Mouse (Mus musculus) frontal cortex, adult (tissue): ENCODE data around the gene Slc12a6.
"Not testable (repeated sequence)": the region's sequence is repeated elsewhere in the genome, so short reads cannot be mapped to it uniquely, and the experiment has no call there.

Experiments used
- ATAC-seq: cut with Nextera tagmentation; 2 replicates; pipeline ENCODE4 v1.9.2; 2017; ENCODE audit warnings: mild to moderate bottlenecking, moderate library complexity, mixed read lengths; ENCODE audit not compliant: low TSS enrichment

Slc12a6 gene

DNA sequence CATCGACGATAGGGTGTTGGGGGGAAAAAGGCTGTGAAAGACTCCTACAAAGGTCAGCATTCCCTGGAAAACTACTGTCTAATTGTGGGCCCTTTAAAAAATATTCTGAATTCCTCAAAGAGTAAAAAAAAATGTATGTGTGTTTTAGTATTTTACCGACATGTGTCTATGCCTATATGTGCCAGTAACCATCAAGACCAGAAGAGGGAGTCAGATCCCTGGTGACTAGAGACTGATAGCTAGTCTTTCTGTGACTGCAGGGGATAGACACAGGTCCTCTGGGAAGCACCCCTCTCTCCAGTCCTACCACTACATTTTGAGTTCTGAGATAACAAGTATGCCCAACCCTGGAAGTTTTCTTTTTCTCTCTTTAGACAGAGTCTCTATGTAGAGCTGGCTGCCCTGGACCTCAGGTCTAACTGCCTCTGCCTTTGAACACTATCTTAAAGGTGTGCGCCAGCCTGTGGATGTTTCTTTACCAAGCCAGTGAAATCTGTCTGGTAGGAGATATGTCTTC is 2.8 kb upstream of the Slc12a6 start:
- ATAC-seq: no peak

DNA sequence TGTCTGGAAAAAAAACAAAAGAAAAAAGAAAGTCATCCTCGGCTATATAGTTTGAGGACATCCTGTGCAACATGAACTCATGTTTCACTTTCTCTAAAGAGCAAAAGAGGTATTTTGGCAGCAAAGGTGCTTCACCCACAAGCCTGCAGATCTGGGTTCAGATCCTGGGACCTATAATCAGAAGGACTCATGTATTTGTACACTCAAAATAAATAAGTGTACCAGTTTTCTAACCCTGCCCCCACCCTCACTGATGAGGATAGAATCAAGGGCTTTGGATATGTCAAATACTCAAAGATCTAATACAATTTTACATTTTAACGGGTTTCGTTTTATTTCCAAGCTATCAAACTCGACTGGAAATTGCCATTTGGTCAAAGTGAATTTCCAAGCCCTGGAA is 1.3 kb upstream of the Slc12a6 start:
- no peak for ATAC-seq

DNA sequence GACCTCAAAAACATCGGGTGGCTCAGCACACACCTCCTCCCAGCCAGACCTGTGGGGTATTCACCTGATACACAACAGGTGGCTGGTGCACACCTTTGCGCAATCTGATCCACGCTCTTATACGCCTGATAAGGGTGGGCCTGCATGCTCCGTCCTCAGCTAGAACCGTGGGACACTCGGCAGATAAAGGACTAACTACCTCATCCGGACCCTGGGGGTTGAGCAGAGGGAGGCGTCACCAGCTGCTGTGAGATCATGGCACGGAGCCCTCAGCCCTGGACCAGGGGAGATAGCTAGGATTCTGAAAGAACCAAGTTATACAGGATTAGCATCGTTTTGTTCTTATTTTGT is 592 bp downstream of the Slc12a6 start, which contains the start of gene Gm21985:
Gene Gm21985 (plus strand): TSS at position 73 of the 351 bp plus-strand sequence.
- ATAC-seq: peak; percentile 22; the same call in 1 of the 2 replicates

DNA sequence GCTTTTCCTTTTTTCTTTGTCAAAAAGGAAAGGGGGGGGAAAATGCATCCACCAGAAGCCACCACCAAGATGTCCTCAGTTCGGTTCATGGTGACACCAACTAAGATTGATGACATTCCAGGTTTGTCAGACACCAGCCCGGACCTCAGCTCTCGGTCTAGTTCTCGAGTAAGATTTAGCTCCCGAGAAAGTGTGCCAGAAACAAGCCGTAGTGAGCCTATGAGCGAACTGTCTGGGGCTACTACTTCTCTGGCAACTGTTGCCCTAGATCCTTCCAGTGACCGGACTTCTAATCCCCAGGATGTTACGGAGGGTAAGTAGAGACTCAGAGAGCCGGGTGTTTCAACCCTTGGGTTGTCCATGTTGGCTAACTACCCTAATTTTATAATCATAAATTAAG is 1.2 kb downstream of the Slc12a6 start:
- peak; percentile 7; the same call in 1 of the 2 replicates for ATAC-seq

DNA sequence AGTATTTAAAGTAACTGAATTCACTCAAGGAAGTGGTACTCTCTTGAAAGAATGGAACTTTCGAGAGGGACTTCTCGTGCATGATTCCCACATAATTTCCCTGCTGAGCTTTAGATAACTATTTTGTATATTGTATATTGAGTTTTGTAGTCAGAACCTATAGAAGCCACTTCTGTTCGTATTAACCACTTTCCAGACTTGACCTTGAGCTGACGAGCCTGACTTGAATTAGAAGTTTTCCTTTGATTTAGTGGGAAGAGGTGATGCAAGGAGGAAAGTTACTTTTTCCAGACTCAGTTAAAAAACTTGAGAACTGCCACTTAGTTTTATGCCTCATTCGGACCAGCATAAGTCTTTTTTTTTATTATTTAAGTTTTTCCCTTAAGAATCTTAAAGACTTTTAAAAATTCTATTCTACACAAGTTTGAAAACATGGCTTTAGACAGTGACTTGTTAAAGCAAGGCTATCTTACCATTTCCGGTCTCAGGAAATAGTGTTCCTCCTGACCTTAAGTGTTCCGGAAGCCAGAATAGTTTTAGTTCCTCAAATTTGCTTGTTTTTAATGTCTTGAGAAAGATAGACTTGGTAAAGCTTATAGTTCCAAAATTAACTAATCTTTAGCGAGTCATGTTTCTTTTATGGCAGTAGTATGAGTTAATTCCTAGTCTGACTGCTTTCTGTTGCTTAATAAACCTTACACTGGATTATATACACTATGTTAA is 2.1 kb downstream of the Slc12a6 start:
- ATAC-seq: no peak

DNA sequence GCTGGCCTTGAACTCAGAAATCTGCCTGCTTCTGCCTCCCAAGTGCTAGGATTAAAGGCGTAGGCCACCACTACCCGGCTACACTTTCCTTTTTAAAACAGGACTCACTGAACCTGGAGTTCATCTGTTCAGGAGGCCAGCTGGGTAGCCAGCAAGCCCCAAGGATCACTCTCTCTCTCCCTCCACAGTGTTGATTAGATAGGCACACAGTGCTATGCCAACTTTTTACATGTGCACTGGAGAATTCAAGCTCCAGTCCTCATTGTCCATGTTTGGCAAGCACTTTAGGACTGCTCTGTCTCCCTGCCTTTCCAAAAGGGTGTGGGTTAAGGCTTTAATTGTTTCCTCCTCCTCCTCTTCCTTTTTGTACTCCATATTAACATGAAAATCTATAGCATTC is 4.4 kb downstream of the Slc12a6 start:
- ATAC-seq: no peak

DNA sequence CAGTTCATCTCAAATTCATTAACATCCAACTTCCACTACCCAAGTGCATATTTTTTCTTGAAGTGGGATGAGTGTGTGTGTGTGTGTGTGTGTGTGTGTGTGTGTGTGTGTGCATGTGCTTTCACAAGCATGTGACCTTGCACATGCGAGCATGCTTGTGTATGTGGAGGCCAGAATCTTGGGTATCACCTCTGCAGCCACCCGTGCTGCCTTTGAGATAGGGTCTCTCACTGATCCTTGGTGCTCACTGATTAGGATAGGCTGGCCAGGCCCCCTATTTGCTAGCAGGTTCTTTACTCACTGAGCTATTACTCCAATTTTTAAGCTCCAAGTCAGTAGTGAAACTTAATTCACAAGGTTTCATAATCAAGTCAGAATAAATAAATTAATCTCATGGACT is 7.3 kb downstream of the Slc12a6 start:
- no peak for ATAC-seq

DNA sequence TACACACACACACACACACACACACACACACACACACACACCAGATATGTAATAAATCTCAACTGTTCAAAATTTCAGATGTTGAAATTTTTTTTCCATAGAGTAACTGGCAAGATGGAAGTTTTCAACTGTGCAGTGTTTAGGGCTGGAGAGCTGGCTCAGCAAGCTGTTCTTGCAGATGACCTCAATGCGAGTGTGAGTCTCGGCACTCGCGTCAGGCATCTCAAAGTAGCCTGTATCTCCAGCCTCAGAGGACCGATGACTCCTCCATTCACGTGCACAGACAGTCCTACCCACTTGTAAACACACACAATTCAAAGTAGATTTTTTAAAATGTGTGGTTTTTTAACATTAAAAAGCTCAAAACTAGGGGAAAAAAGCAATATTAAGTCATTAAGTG is 7.8 kb downstream of the Slc12a6 start:
- peak; percentile 63 for ATAC-seq

DNA sequence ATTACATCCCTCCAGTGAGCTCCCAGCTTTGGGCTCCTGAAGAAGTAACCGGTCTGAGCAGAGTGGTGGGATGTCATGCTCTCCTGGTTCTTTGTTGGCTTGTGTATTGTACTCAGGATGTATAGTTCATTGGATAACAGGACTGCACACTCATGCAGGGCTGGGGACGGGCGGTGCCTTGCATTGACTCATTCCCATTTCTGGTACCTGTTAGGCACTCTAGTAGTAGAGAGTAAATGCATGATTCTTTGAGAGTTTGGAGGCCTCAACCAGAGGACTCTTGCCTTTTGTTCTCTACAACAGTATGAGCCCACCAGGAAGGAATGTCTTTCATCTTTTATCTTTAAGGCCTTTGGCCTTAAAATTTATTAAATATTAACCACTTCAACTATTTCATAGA is 11.2 kb downstream of the Slc12a6 start:
- no peak for ATAC-seq

DNA sequence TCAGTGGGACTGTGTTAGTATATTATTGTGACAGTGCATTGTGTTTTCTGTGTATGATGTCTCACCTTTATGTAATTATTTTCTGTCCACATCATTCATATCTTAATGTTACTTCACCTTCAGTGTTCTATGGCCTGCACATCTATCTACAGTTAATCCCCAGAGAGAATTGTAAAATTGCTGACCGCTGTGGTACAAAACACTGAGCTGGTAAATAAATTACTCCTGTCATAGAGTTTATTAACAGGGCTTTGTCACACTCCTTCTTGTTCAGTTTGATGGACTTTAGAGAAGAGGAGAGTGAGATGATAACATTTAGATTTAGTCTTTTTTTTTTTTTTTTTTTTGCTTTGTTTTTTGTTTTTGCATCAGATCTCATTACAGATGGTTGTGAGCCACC is 17.2 kb downstream of the Slc12a6 start:
- no peak for ATAC-seq

DNA sequence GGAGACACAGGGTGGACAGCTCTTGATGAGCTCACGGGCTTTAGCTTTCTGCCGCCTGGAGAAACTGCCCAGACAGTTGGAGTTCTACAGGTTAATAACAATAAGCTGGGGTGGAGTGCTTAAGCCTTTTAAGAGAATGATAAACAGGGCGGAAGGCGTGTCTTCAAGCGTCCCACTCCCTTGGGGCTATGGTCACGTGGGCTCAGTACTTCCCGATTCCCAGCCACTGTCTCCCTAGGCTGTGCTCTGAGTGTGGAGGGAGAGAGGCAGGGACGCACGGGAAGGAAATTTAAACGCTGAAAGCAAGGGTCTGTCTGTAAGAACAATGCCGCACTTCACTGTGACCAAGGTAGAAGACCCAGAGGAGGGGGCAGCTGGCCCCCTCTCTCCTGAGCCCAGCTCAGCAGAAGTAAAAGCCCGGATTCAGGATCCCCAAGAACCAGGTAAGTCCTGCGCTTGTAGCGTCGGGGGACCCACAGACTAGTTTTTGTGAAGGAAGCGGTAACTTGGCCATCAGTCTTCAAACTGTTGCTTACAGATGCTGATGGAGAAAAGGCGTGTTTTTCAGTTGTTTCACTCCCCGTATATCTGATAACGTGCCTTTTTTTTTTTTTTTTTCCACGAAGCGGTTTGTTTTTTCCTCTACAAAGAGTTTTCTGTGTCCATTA is 18.9 kb downstream of the Slc12a6 start:
- peak; percentile 89 for ATAC-seq

DNA sequence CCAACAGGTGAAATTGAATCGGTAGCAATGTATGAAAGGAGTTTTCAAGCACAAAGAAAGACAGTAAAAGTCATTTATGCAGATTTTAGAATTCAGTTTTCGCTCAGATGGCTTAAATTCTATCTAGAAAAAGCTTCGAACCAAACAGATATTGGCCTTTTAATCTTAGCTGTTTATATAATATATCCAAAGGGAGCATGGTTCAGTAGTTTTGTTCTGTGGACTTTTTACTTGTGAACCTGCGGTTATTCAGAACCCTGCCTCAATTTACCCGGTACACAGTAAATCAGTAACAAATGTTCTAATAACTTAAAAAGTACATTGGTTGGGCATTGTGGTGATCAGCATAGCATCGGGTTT is 19.4 kb downstream of the Slc12a6 start:
- ATAC-seq: no peak

DNA sequence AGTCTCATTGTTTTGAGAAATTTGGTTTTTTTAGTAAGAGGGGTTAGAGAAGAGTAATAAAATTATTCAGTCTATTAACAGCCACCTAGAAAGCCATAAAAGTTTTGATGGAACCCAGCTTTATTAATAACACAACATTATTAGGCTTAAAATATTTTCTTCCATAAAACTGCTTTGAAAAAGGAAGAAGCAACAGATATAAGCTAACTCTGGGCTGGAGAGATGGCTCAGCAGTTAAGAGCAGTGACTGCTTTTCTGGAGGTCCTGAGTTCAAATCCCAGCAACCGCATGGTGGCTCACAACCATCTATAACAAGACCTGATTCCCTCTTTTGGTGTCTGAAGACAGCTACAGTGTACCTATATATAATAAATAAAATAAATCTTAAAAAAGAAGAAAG is 20.4 kb downstream of the Slc12a6 start:
- not testable (repeated sequence) for ATAC-seq

DNA sequence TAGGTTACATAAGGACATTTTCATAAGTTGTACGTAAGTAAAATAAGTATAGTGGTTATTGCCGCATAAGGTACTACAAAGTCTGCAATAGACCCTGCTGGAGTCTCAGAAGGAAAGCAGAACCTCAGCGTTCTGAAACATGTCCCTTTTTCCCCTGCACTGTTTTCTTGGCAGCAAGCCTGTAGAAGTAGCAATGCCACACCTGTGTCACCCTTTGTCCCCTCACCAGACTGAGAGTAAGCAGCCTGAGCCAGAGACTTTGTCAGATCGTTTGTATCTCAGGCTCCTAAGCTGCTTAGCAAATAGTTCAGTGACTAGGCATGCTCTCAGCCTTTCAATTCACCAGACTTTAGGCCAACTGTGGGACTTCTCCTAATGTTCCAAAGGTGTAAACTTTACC is 21.4 kb downstream of the Slc12a6 start:
- ATAC-seq: no peak

DNA sequence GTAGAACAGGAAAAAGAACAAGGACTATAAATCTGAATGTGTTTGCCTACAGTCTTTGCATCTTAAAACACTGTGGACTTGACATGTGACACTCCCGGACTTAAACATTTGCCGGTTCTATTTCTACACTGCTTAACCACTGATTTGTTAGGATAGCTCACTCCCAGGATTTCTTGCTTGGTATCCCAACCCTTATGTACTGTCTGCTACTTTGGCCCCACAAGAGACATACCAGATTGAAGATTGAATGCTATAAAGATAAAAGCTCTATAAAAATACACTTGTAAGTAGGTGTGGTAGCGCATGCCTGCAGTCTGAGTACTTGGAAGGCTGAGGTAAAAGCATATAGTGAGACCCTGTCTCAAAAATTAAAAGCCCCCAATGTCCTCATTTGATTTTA is 23.9 kb downstream of the Slc12a6 start:
- no peak for ATAC-seq

DNA sequence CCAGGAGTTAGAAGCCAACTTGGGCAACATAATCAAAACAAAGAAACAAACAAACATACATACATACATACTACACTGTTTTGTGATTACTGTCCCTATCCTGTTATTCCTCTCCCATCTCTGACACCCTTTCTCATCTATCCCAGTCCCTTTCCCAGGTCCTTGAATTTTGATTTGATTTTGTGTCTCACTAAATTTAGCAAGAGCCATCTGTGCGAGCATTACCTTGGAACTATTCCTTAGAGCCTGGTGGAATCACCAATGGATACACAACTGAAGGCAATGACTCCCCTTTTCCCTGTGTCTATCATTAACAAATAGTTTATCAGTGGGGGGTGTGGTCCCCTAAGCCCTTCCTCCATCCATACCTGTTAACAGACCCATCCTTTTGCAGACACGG is 27.2 kb downstream of the Slc12a6 start:
- peak; percentile 28; the same call in 1 of the 2 replicates for ATAC-seq

DNA sequence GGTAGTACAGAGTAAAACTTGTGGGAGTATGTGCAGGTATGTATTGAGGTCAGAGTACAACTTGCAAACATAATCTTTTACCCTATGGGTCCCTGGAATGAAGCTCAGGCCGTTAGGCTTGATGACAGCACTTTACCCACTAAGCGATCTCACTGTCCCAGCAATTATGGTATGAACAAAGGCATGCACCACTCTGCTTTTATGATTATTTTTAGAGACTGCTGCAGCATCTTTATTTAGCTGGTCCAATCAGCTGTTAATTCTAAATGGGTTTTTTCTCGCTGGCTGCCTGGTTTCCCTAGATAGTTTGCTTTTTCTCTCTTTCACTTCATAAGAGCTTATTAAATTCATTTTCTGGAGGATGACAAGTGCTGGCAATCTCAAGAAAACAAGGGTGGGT is 30.6 kb downstream of the Slc12a6 start:
- ATAC-seq: peak; percentile 73

DNA sequence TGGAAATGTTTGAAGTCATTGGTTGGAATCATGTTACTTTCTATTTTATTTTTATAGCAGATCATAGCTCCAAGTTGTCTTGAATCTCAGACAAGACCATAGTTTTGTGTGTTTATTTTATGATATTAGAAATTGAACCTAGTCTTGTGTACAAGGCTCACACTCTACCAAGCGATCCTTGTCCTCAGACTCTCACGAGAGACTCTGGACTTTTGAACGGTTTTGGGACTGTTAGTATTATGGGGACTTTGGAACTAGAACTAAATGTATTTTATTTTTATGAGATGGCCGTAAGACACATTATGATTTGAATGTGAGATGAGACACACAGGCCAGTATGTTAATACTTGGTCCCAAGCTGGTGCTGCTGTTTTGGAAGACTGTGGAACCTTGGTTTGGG is 32.6 kb downstream of the Slc12a6 start:
- no peak for ATAC-seq

DNA sequence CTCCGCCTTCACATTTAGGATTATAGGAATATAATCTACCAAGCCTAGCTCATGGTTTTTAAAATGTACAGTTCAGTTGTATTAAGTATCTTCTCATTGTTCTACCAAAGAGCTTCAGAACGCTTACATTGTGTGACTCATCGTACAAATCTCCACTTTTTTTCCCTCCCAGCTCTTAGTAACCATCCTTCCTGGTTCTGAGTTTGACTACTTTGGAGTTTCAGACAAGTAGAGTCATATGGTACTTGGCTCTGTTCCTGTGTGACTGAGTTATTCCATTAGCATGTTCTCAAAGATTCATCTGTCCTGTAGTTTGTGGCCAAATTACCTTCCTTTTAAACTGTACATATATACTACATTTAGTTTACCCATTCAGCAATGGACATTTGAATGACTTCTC is 43.0 kb downstream of the Slc12a6 start:
- peak; percentile 72 for ATAC-seq

DNA sequence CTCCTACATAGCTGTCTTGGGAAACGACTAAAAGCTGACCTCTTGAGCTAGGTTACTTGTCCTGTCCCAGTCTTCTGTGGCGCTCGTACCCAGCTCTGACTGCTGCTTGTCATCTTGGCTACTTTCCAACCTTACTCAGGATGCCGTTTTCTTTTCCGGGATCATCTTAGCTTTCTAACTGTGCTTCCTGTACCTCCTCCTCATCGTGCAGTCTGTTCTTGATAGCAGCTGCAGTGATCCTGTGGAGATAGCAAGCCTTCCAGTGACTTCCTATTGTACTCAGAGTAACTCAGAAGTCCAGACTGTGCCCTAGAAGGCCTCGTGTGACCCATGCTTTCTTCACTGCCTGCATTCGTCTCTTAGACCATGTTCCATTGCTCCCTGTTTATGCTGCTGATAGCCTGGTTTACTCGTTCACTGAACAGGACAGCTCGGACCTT is 43.6 kb downstream of the Slc12a6 start:
- ATAC-seq: peak; percentile 77

DNA sequence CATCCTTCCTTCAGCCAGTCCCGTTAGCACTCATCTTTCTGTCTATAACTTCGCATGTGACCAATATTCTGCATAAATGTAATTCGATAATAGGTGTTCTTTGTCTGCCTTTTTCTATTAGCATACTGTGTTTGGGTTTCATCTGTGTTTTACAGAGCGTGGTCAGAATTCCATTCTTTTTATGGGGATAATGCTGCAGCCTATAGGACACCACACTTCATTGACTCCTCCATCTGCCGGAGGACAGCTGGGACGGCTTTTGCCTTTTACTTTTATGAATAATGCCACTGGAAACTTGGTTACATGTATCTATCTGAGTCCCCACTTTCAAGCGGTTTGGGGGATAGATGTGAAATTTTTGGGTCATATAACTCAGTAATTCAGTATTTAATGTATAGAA is 50.0 kb downstream of the Slc12a6 start:
- no peak for ATAC-seq

DNA sequence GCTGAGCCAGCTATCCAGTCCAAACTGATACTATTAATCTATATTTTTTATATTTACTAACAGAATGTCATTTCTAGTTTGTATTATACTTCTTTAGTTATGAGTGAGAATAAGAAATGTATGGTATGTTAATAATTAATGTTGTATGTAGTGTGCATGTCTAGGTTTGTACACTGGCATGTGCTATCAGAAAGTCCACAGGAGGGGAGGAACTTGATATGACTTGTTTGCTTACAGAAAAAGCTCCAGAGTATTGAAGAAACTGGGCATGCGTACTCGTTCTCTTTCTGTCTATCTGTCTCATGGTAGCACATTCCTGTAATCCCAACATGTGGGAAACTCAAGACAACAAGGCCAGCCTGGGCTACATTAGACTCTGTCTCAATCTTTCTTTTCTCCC is 52.6 kb downstream of the Slc12a6 start:
- ATAC-seq: no peak

DNA sequence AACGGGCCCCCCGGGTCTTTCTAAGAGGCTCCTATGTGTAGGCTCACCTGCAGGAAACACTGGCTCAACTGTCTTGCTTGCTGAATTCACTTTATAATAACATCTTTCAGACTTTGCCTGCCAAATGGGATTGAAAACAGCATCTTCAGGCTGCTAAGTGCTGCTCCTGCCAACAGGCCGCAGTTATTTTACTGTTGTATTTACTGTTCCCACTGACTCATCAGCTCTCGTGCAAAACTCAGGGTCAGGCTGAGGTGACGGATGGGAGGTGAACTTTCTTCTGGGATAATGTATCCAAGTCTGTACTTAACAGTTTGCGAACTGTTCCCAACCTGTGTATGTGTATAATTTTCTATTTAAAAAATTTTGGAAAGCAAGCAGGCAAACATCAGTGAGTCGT is 53.3 kb downstream of the Slc12a6 start:
- ATAC-seq: peak; percentile 62; the same call in 1 of the 2 replicates
